Mouse (Mus musculus) hindbrain, embryonic 16.5 days (tissue): ENCODE data around the gene Cox4i1. TPM values are rescaled to one million over a fixed set of nuclear protein-coding genes. Genes with fewer than 3 reads are reported as not detected.

Source experiments
- ATAC-seq: fragments of 200-750 bp; cut with Nextera tagmentation; 2 replicates; pipeline ENCODE4 v1.8.0; 2017; ENCODE audit warnings: moderate TSS enrichment, moderate library complexity
- H3K27ac ChIP-seq: fragments of 300-500 bp; sonication (generic); 2 replicates; pipeline ENCODE4 v1.5.1; 2014; ENCODE audit warnings: low read depth, mild to moderate bottlenecking, control low read depth, low read length, moderate library complexity
- H3K27me3 ChIP-seq: fragments of 300-500 bp; sonication (generic); replicated peaks from 2 replicates; pipeline ENCODE4 v1.6.1; 2014; ENCODE audit warnings: low read length; ENCODE audit not compliant: control insufficient read depth, insufficient read depth
- H3K36me3 ChIP-seq: fragments of 300-500 bp; sonication (generic); 2 replicates; pipeline ENCODE4 v1.6.1; 2014; ENCODE audit warnings: mild to moderate bottlenecking, low read length, moderate library complexity, mixed read lengths; ENCODE audit not compliant: control insufficient read depth, insufficient read depth
- H3K4me1 ChIP-seq: fragments of 300-500 bp; sonication (generic); 2 replicates; pipeline ENCODE4 v1.6.1; 2014; ENCODE audit warnings: low read depth, low read length; ENCODE audit not compliant: control insufficient read depth, insufficient read depth
- H3K4me2 ChIP-seq: fragments of 300-500 bp; sonication (generic); 2 replicates; pipeline ENCODE4 v1.6.1; 2014; ENCODE audit warnings: mild to moderate bottlenecking, low read length, control low read depth, moderate library complexity
- H3K4me3 ChIP-seq: fragments of 300-500 bp; sonication (generic); 2 replicates; pipeline ENCODE4 v1.5.1; 2014; ENCODE audit warnings: mild to moderate bottlenecking, low read length, control low read depth, moderate library complexity
- H3K9ac ChIP-seq: fragments of 300-500 bp; sonication (generic); 2 replicates; pipeline ENCODE4 v1.6.1; 2014; ENCODE audit warnings: low read depth, mild to moderate bottlenecking, control low read depth, low read length, moderate library complexity
- H3K9me3 ChIP-seq: fragments of 300-500 bp; sonication (generic); 2 replicates; pipeline ENCODE4 v1.6.1; 2014; ENCODE audit warnings: mild to moderate bottlenecking, low read length, moderate library complexity; ENCODE audit not compliant: control insufficient read depth
- WGBS: fragments of 180-500 bp; shearing (Covaris S2); extraction: QIAGEN DNeasy Blood & Tissue Kit; methylation state at CpG from one replicate; pipeline ENCODE4 v1.1.7; 2014; 5-methylcytosine and 5-hydroxymethylcytosine counted together
- polyA plus RNA-seq: library from polyadenylated mRNA; unstranded; fragments of >200 nt; fragmentation: Nextera tagmentation; extraction: Ambion mirVana; gene quantifications from 2 replicates; pipeline ENCODE4 v1.2.1, GENCODE M21; 2015

Cox4i1 gene
- polyA plus RNA-seq, result 1,225 and 1,379 TPM in 2 replicates

GRCm38 (mm10) chr8:120667561-120668373 lies at the start of gene Cox4i1, which contains the start of gene Gm27021:
Cox4i1 (plus strand) TSS chr8:120668222.
Gm27021 (minus strand) TSS chr8:120668079.
- Histone ChIP-seq H3K9me3 (no peaks in the 10 kb centered on the region), H3K27me3 (no peaks in the 10 kb centered on the region), H3K4me2 (peak within 1 kb of the TSS; percentile 84), H3K4me1 (peaks cover 36% of the 10 kb centered on the region), H3K27ac (peak within 1 kb of the TSS; percentile 89), H3K9ac (peak within 1 kb of the TSS; percentile 93), H3K4me3 (peak within 1 kb of the TSS; percentile 94), H3K36me3 (peaks cover 9% of the 10 kb centered on the region)
- under 1% methylated on average over 59 of the region's 105 CpGs for WGBS
- ATAC-seq, result peak; percentile 92

- Histone ChIP-seq H3K36me3 (no peaks in the 10 kb centered on the region), H3K27ac (no peak overlapping the region), H3K9ac (no peak overlapping the region), H3K4me3 (no peak overlapping the region), H3K4me1 (peaks cover 15% of the 10 kb centered on the region), H3K4me2 (no peak overlapping the region), H3K9me3 (no peaks in the 10 kb centered on the region), H3K27me3 (no peaks in the 10 kb centered on the region)
- 66% methylated on average over 11 of the region's 11 CpGs for WGBS
- no peak for ATAC-seq
Measured at GRCm38 (mm10) chr8:120619235-120620180, 48.5 kb upstream of the Cox4i1 start.

GRCm38 (mm10) chr8:120620441-120620840 lies 47.6 kb upstream of the Cox4i1 start:
- Histone ChIP-seq H3K27ac (no peak overlapping the region), H3K4me3 (no peak overlapping the region), H3K4me1 (peaks cover 15% of the 10 kb centered on the region), H3K36me3 (no peaks in the 10 kb centered on the region), H3K9ac (no peak overlapping the region), H3K27me3 (no peaks in the 10 kb centered on the region), H3K9me3 (no peaks in the 10 kb centered on the region), H3K4me2 (no peak overlapping the region)
- 65% methylated on average over 7 of the region's 7 CpGs for WGBS
- ATAC-seq, result no peak

- Histone ChIP-seq H3K9me3 (no peaks in the 10 kb centered on the region), H3K4me3 (no peak overlapping the region), H3K9ac (no peak overlapping the region), H3K36me3 (no peaks in the 10 kb centered on the region), H3K4me1 (peaks cover 9% of the 10 kb centered on the region), H3K27ac (no peak overlapping the region), H3K4me2 (no peak overlapping the region), H3K27me3 (no peaks in the 10 kb centered on the region)
- no peak for ATAC-seq
- 78% methylated on average over 14 of the region's 14 CpGs for WGBS
Measured at GRCm38 (mm10) chr8:120622161-120622560, 45.9 kb upstream of the Cox4i1 start.

- Histone ChIP-seq H3K9ac (no peak overlapping the region), H3K27ac (no peak overlapping the region), H3K4me2 (no peak overlapping the region), H3K27me3 (no peaks in the 10 kb centered on the region), H3K9me3 (no peaks in the 10 kb centered on the region), H3K36me3 (no peaks in the 10 kb centered on the region), H3K4me3 (no peak overlapping the region), H3K4me1 (peaks cover 2% of the 10 kb centered on the region; the same call in 1 of the 2 replicates)
- ATAC-seq, result no peak
- WGBS, result 40% methylated on average over 2 of the region's 2 CpGs
Measured at GRCm38 (mm10) chr8:120623608-120624007, 44.4 kb upstream of the Cox4i1 start.

- 68% methylated on average over 11 of the region's 11 CpGs for WGBS
- ATAC-seq, result no peak
- Histone ChIP-seq H3K4me3 (no peak overlapping the region), H3K27ac (no peak overlapping the region), H3K9ac (no peak overlapping the region), H3K27me3 (no peaks in the 10 kb centered on the region; the same call in 1 of the 2 replicates), H3K4me1 (no peaks in the 10 kb centered on the region), H3K9me3 (no peaks in the 10 kb centered on the region), H3K36me3 (no peaks in the 10 kb centered on the region), H3K4me2 (no peak overlapping the region)
Measured at GRCm38 (mm10) chr8:120626461-120626860, 41.6 kb upstream of the Cox4i1 start.

- Histone ChIP-seq H3K4me1 (no peaks in the 10 kb centered on the region; the same call in 1 of the 2 replicates), H3K4me2 (no peak overlapping the region), H3K27ac (no peak overlapping the region), H3K36me3 (no peaks in the 10 kb centered on the region), H3K4me3 (no peak overlapping the region), H3K27me3 (no peaks in the 10 kb centered on the region; the same call in 1 of the 2 replicates), H3K9me3 (no peaks in the 10 kb centered on the region), H3K9ac (no peak overlapping the region)
- 68% methylated on average over 5 of the region's 5 CpGs for WGBS
- peak; percentile 61 for ATAC-seq
Measured at GRCm38 (mm10) chr8:120627298-120627697, 40.7 kb upstream of the Cox4i1 start.

GRCm38 (mm10) chr8:120630031-120630430 lies 38.0 kb upstream of the Cox4i1 start:
- 41% methylated on average over 5 of the region's 5 CpGs for WGBS
- Histone ChIP-seq H3K9ac (no peak overlapping the region), H3K9me3 (no peaks in the 10 kb centered on the region), H3K27ac (no peak overlapping the region), H3K36me3 (no peaks in the 10 kb centered on the region), H3K4me2 (no peak overlapping the region), H3K4me3 (no peak overlapping the region), H3K27me3 (no peaks in the 10 kb centered on the region; the same call in none of the 2 replicates), H3K4me1 (peaks cover 10% of the 10 kb centered on the region)
- ATAC-seq, result no peak

GRCm38 (mm10) chr8:120630848-120631247 lies 37.2 kb upstream of the Cox4i1 start:
- no peak overlapping the region for H3K27ac ChIP-seq
- no peak for ATAC-seq
- H3K9ac ChIP-seq, result no peak overlapping the region
- H3K4me2 ChIP-seq, result no peak overlapping the region
- peaks cover 10% of the 10 kb centered on the region for H3K4me1 ChIP-seq
- no peaks in the 10 kb centered on the region for H3K36me3 ChIP-seq
- no peaks in the 10 kb centered on the region for H3K9me3 ChIP-seq
- WGBS, result 61% methylated on average over 6 of the region's 6 CpGs
- peaks cover 2% of the 10 kb centered on the region for H3K27me3 ChIP-seq
- H3K4me3 ChIP-seq, result no peak overlapping the region
